Mouse (Mus musculus): ENCODE results near the gene Prepl. TPM values are rescaled to one million over a fixed set of nuclear protein-coding genes. Genes with fewer than 3 reads are reported as not detected.

Prepl gene
- total RNA-seq, 4 experiments from 2014 or later, result 15.6 to 21.0 (median 17.9) TPM

GRCm38 (mm10) chr17:85024237-85024636 is 65.8 kb downstream of the Prepl start:
- no peak for DNase-seq (ENCODE audit: low spot score in 2 of 2)

GRCm38 (mm10) chr17:85023247-85024167 is 66.5 kb downstream of the Prepl start:
- no peak for DNase-seq (ENCODE audit: low spot score in 2 of 2)

GRCm38 (mm10) chr17:85020343-85020742 is 69.7 kb downstream of the Prepl start:
- DNase-seq (ENCODE audit: low spot score in 2 of 2), result no peak

- no peak for DNase-seq (ENCODE audit: low spot score in 2 of 2)
Measured at GRCm38 (mm10) chr17:85018794-85019193, 71.2 kb downstream of the Prepl start.

- no peak for DNase-seq (ENCODE audit: low spot score in 2 of 2)
Measured at GRCm38 (mm10) chr17:85018344-85018743, 71.7 kb downstream of the Prepl start.

- no peak for DNase-seq (ENCODE audit: low spot score in 2 of 2)
Measured at GRCm38 (mm10) chr17:85014632-85015031, 75.4 kb downstream of the Prepl start.

- DNase-seq (ENCODE audit: low spot score in 2 of 2), result no peak
Measured at GRCm38 (mm10) chr17:85013485-85013884, 76.6 kb downstream of the Prepl start.

Other genes starting within 250 kb of the Prepl start
- gene Ppm1b, start 133.5 kb downstream of the Prepl start, total RNA-seq (2022), result 100 to 1,000 TPM; 165 to 198 (median 183) TPM
- gene Slc3a1, start 61.9 kb downstream of the Prepl start, total RNA-seq (2022), result not detected
- gene Camkmt, start 311 bp upstream of the Prepl start, total RNA-seq (2022), result 1 to 10 TPM in 3 of 4 experiments, under 1 TPM in 1; 0.56 to 1.4 (median 1.1) TPM

Data from gastrocnemius, adult 8-10 months (tissue).